Comparison of ENCODE assay signal across 8 mouse cellular contexts in genomic region chr11:69397581-69398057, GRCm38 (mm10). TPM values are rescaled to one million over a fixed set of nuclear protein-coding genes. Genes with fewer than 3 reads are reported as not detected.
DNase-seq lines count a peak whose midpoint lies in the region; ATAC-seq and TF ChIP-seq lines count a peak whose summit lies in the region.

No protein-coding gene starts in this region.

- WGBS in lung, adult 2 months: 23% methylated on average over 24 of the region's 24 CpGs
- WGBS in embryonic facial prominence, embryonic 15.5 days: 21% methylated on average over 24 of the region's 24 CpGs
- WGBS in hindbrain, embryonic 15.5 days: 11% methylated on average over 24 of the region's 24 CpGs

- no peak overlapping the region for H3K9ac ChIP-seq in embryonic facial prominence, embryonic 15.5 days
- H3K9ac ChIP-seq in hindbrain, embryonic 15.5 days: no peak overlapping the region; the same call in 1 of the 2 replicates

- no peak for DNase-seq in lung, adult 2 months
- DNase-seq in lung, postnatal 25 days (ENCODE audit: low spot score): no peak
- DNase-seq in brain, adult 2 months (ENCODE audit: low read depth, low spot score): peak; percentile 45
- peak; percentile 42 for DNase-seq in lung, postnatal 10 days
- no peak for DNase-seq in T-cell, adult 2 months (ENCODE audit: low spot score)
- DNase-seq in adipocyte (ENCODE audit: low spot score): no peak

- peaks cover 33% of the 10 kb centered on the region for H3K36me3 ChIP-seq in embryonic facial prominence, embryonic 15.5 days
- peaks cover 33% of the 10 kb centered on the region for H3K36me3 ChIP-seq in hindbrain, embryonic 15.5 days

- TF ChIP-seq CTCF in lung, adult 2 months (IDR thresholded peaks at IDR 0.05; ENCODE audit: insufficient read depth, low read length): no peak

- H3K4me3 ChIP-seq in lung, adult 2 months (replicated peaks; ENCODE audit: extremely low read depth, low read depth, low read length): peak overlapping the region; percentile 57
- peak overlapping the region; percentile 23 for H3K4me3 ChIP-seq in embryonic facial prominence, embryonic 15.5 days (replicated peaks)
- peak overlapping the region; percentile 14 for H3K4me3 ChIP-seq in hindbrain, embryonic 15.5 days

- no peak for TF ChIP-seq POLR2A in lung, adult 2 months (IDR thresholded peaks at IDR 0.05; ENCODE audit: borderline replicate concordance, extremely low read depth, low read depth, low read length)

- H3K9me3 ChIP-seq in embryonic facial prominence, embryonic 15.5 days (replicated peaks): no peaks in the 10 kb centered on the region
- no peaks in the 10 kb centered on the region for H3K9me3 ChIP-seq in hindbrain, embryonic 15.5 days

- peak overlapping the region; percentile 99 for H3K27ac ChIP-seq in embryonic facial prominence, embryonic 15.5 days (replicated peaks)
- H3K27ac ChIP-seq in hindbrain, embryonic 15.5 days (replicated peaks): 0 out of 2 replicates have a peak overlapping the region, but pooled peaks have one; percentile 4

- H3K4me2 ChIP-seq in embryonic facial prominence, embryonic 15.5 days (replicated peaks): peak overlapping the region; percentile 33
- H3K4me2 ChIP-seq in hindbrain, embryonic 15.5 days: peak overlapping the region; percentile 31

- ATAC-seq in embryonic facial prominence, embryonic 15.5 days (ENCODE audit: insufficient number of reproducible peaks, low FRiP score, low TSS enrichment, low read depth): no peak
- no peak for ATAC-seq in hindbrain, embryonic 15.5 days (ENCODE audit: low FRiP score, low read depth)

- H3K27me3 ChIP-seq in embryonic facial prominence, embryonic 15.5 days: no peaks in the 10 kb centered on the region
- H3K27me3 ChIP-seq in hindbrain, embryonic 15.5 days: no peaks in the 10 kb centered on the region

- peaks cover 6% of the 10 kb centered on the region for H3K4me1 ChIP-seq in lung, adult 2 months (ENCODE audit: control insufficient read depth, insufficient read depth, low read length)
- peaks cover 50% of the 10 kb centered on the region for H3K4me1 ChIP-seq in embryonic facial prominence, embryonic 15.5 days
- peaks cover 35% of the 10 kb centered on the region for H3K4me1 ChIP-seq in hindbrain, embryonic 15.5 days (replicated peaks)

RNA-seq across cellular contexts. Expression of gene Tmem88, which starts 0.4 kb away (rescaled TPM):
- 37.8 and 63.1 TPM in 2 replicates for polyA plus RNA-seq in lung, adult 2 months (2012; rRNA removed)
- 19.5 and 20.0 TPM in 2 replicates for polyA plus RNA-seq in embryonic facial prominence, embryonic 15.5 days (2015; fragmentation: Nextera tagmentation; extraction: Ambion mirVana)
- 6.8 and 7.2 TPM in 2 replicates for polyA plus RNA-seq in hindbrain, embryonic 15.5 days (2015; fragmentation: Nextera tagmentation; extraction: Ambion mirVana)

RNA-seq across cellular contexts. Expression of gene Cyb5d1, which starts 2.2 kb away (rescaled TPM):
- 21.9 and 24.7 TPM in 2 replicates for polyA plus RNA-seq in lung, adult 2 months (2012; rRNA removed)
- polyA plus RNA-seq in embryonic facial prominence, embryonic 15.5 days (2015; fragmentation: Nextera tagmentation; extraction: Ambion mirVana): 32.6 and 40.9 TPM in 2 replicates
- polyA plus RNA-seq in hindbrain, embryonic 15.5 days (2015; fragmentation: Nextera tagmentation; extraction: Ambion mirVana): 30.6 and 33.5 TPM in 2 replicates

RNA-seq across cellular contexts. Expression of gene Naa38, which starts 2.3 kb away (rescaled TPM):
- polyA plus RNA-seq in lung, adult 2 months (2012; rRNA removed): 129 and 141 TPM in 2 replicates
- 150 and 158 TPM in 2 replicates for polyA plus RNA-seq in embryonic facial prominence, embryonic 15.5 days (2015; fragmentation: Nextera tagmentation; extraction: Ambion mirVana)
- polyA plus RNA-seq in hindbrain, embryonic 15.5 days (2015; fragmentation: Nextera tagmentation; extraction: Ambion mirVana): 109 and 121 TPM in 2 replicates

RNA-seq across cellular contexts. Expression of gene Kdm6b, which starts 15.9 kb away (rescaled TPM):
- polyA plus RNA-seq in lung, adult 2 months (2012; rRNA removed): 19.4 and 21.0 TPM in 2 replicates
- 35.5 and 37.2 TPM in 2 replicates for polyA plus RNA-seq in embryonic facial prominence, embryonic 15.5 days (2015; fragmentation: Nextera tagmentation; extraction: Ambion mirVana)
- 33.7 and 34.9 TPM in 2 replicates for polyA plus RNA-seq in hindbrain, embryonic 15.5 days (2015; fragmentation: Nextera tagmentation; extraction: Ambion mirVana)

RNA-seq across cellular contexts. Expression of gene Chd3, which starts 28.4 kb away (rescaled TPM):
- 120 and 135 TPM in 2 replicates for polyA plus RNA-seq in lung, adult 2 months (2012; rRNA removed)
- 88.3 and 91.8 TPM in 2 replicates for polyA plus RNA-seq in embryonic facial prominence, embryonic 15.5 days (2015; fragmentation: Nextera tagmentation; extraction: Ambion mirVana)
- polyA plus RNA-seq in hindbrain, embryonic 15.5 days (2015; fragmentation: Nextera tagmentation; extraction: Ambion mirVana): 83.5 and 83.7 TPM in 2 replicates

Comparison
In these comparisons a context has a peak if more than half of its experiments do, and no peak if none do; other contexts are left out.
1. DNase-seq: peak in brain, adult 2 months (single experiment) and lung, postnatal 10 days (single experiment); none in lung, adult 2 months (single experiment), lung, postnatal 25 days (single experiment), T-cell, adult 2 months (single experiment) and adipocyte (single experiment).
2. Peak in every context shown above with its lines, with median percentiles within 50 percentile points of each other: H3K4me3 ChIP-seq.